Mouse (Mus musculus): ENCODE measurements around the gene Syt1. TPM values are rescaled to one million over a fixed set of nuclear protein-coding genes. Genes with fewer than 3 reads are reported as not detected.
A peak's percentile ranks its signal among the peaks of the same experiment; 100 is the strongest.

The Syt1 gene
- total RNA-seq, 2 experiments from 2014 or later, result 975 to 1,036 TPM

GRCm38 (mm10) chr10:108936838-108937430 lies 73.8 kb downstream of the Syt1 start:
- no peak overlapping the region for H3K4me3 ChIP-seq
- DNase-seq (ENCODE audit: low spot score in 2 of 2), result peak; percentile 56 to 68
- no peak for TF ChIP-seq CTCF (conservative IDR thresholded peaks at IDR 0.05)
- peak overlapping the region; percentile 78 for H3K27ac ChIP-seq

- peak overlapping the region; percentile 62; the same call in 1 of the 2 replicates for H3K27ac ChIP-seq
- H3K4me3 ChIP-seq, result no peak overlapping the region
- DNase-seq (ENCODE audit: low spot score in 2 of 2), result no peak
- TF ChIP-seq CTCF (conservative IDR thresholded peaks at IDR 0.05), result no peak
Observed at GRCm38 (mm10) chr10:108930299-108930698, 80.5 kb downstream of the Syt1 start.

- Histone ChIP-seq H3K27ac (peak overlapping the region; percentile 62; the same call in 1 of the 2 replicates), H3K4me3 (no peak overlapping the region)
- DNase-seq (ENCODE audit: low spot score in 2 of 2), result peak in 1 of 2 experiments; percentile 53
- TF ChIP-seq CTCF (conservative IDR thresholded peaks at IDR 0.05), result no peak
Observed at GRCm38 (mm10) chr10:108929676-108930075, 81.1 kb downstream of the Syt1 start.

- no peak for TF ChIP-seq CTCF (conservative IDR thresholded peaks at IDR 0.05)
- no peak for DNase-seq (ENCODE audit: low spot score in 2 of 2)
- no peak overlapping the region for H3K4me3 ChIP-seq
- peak overlapping the region; percentile 63 for H3K27ac ChIP-seq
Observed at GRCm38 (mm10) chr10:108905264-108905663, 105.5 kb downstream of the Syt1 start.

GRCm38 (mm10) chr10:108904371-108904770 lies 106.4 kb downstream of the Syt1 start:
- peak; percentile 39 to 68 for DNase-seq (ENCODE audit: low spot score in 2 of 2)
- Histone ChIP-seq H3K4me3 (no peak overlapping the region), H3K27ac (peak overlapping the region; percentile 63)
- no peak for TF ChIP-seq CTCF (conservative IDR thresholded peaks at IDR 0.05)

- DNase-seq (ENCODE audit: low spot score in 2 of 2), result no peak
- Histone ChIP-seq H3K4me3 (no peak overlapping the region), H3K27ac (no peak overlapping the region)
- TF ChIP-seq CTCF (conservative IDR thresholded peaks at IDR 0.05), result no peak
Observed at GRCm38 (mm10) chr10:108896529-108896928, 114.3 kb downstream of the Syt1 start.

- no peak for DNase-seq (ENCODE audit: low spot score in 2 of 2)
- H3K4me3 ChIP-seq, result no peak overlapping the region
- no peak overlapping the region for H3K27ac ChIP-seq
- TF ChIP-seq CTCF (conservative IDR thresholded peaks at IDR 0.05), result no peak
Observed at GRCm38 (mm10) chr10:108893288-108893687, 117.5 kb downstream of the Syt1 start.

GRCm38 (mm10) chr10:108892441-108892840 lies 118.3 kb downstream of the Syt1 start:
- no peak for DNase-seq (ENCODE audit: low spot score in 2 of 2)
- no peak for TF ChIP-seq CTCF (conservative IDR thresholded peaks at IDR 0.05)
- no peak overlapping the region for H3K27ac ChIP-seq
- H3K4me3 ChIP-seq, result no peak overlapping the region

- H3K4me3 ChIP-seq, result no peak overlapping the region
- no peak for TF ChIP-seq CTCF (conservative IDR thresholded peaks at IDR 0.05)
- peak overlapping the region; percentile 4; the same call in 1 of the 2 replicates for H3K27ac ChIP-seq
- DNase-seq (ENCODE audit: low spot score in 2 of 2), result no peak
Observed at GRCm38 (mm10) chr10:108889084-108889483, 121.7 kb downstream of the Syt1 start.

GRCm38 (mm10) chr10:108886781-108887180 lies 124.0 kb downstream of the Syt1 start:
- no peak for DNase-seq (ENCODE audit: low spot score in 2 of 2)
- no peak for TF ChIP-seq CTCF (conservative IDR thresholded peaks at IDR 0.05)
- Histone ChIP-seq H3K4me3 (no peak overlapping the region), H3K27ac (no peak overlapping the region)

- no peak overlapping the region for H3K4me3 ChIP-seq
- DNase-seq (ENCODE audit: low spot score in 2 of 2), result no peak
- TF ChIP-seq CTCF (conservative IDR thresholded peaks at IDR 0.05), result no peak
Observed at GRCm38 (mm10) chr10:108885769-108886168, 125.0 kb downstream of the Syt1 start.

GRCm38 (mm10) chr10:108884520-108884919 lies 126.3 kb downstream of the Syt1 start:
- DNase-seq (ENCODE audit: low spot score in 2 of 2), result no peak
- peak overlapping the region; percentile 74 for H3K27ac ChIP-seq
- TF ChIP-seq CTCF (conservative IDR thresholded peaks at IDR 0.05), result no peak
- H3K4me3 ChIP-seq, result no peak overlapping the region; the same call in 1 of the 2 replicates

More at GRCm38 (mm10) chr10:108885769-108886168, 125.0 kb downstream of the Syt1 start:
- H3K27ac ChIP-seq, result peak overlapping the region; percentile 32; the same call in 1 of the 2 replicates

GRCm38 (mm10) chr10:108880372-108880771 lies 130.4 kb downstream of the Syt1 start:
- no peak for DNase-seq (ENCODE audit: low spot score in 2 of 2)
- TF ChIP-seq CTCF (conservative IDR thresholded peaks at IDR 0.05), result no peak
- Histone ChIP-seq H3K4me3 (no peak overlapping the region), H3K27ac (peak overlapping the region; percentile 3; the same call in 1 of the 2 replicates)

- DNase-seq (ENCODE audit: low spot score in 2 of 2), result no peak
- no peak for TF ChIP-seq CTCF (conservative IDR thresholded peaks at IDR 0.05)
- Histone ChIP-seq H3K27ac (0 out of 2 replicates have a peak overlapping the region, but pooled peaks have one; percentile 3), H3K4me3 (no peak overlapping the region)
Observed at GRCm38 (mm10) chr10:108875730-108876129, 135.1 kb downstream of the Syt1 start.
